Mouse (Mus musculus): Measurements from ENCODE around the gene Pde4b.

DNA sequence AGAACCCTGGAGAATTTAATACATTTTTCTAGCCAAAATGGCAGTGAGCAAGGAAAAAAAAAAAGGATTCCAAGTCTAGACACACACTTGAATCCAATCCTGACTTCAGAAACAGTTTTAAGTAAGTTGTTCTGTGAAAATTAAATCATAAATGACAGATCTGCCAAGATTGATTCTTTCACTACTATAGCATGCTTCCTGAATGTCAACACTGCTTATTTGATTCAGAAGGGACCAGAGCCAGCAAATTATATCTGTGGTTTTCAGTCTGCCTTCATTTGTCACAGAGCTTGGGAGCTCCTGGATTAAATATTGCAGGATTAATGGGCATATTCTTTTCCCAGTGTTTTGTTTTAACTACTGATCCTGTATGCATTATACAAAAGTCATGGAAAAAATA is 223.3 kb downstream of the Pde4b start:
- TF ChIP-seq EP300 (IDR thresholded peaks at IDR 0.05) (no peak), CTCF (IDR thresholded peaks at IDR 0.05) (no peak)

Data from lung, postnatal 0 days (tissue).